Mouse (Mus musculus) lung, embryonic 15.5 days (tissue): ENCODE measurements around the gene Hap1. TPM values are rescaled to one million over a fixed set of nuclear protein-coding genes. Genes with fewer than 3 reads are reported as not detected.

ENCODE experiments used
- ATAC-seq: fragments of 200-750 bp; cut with Nextera tagmentation; 2 replicates; pipeline ENCODE4 v1.8.0; 2017; ENCODE audit warnings: moderate number of reproducible peaks, borderline replicate concordance; ENCODE audit not compliant: low FRiP score, low TSS enrichment; ENCODE audit errors: extremely low read depth
- H3K27ac ChIP-seq: fragments of 300-500 bp; sonication (generic); 2 replicates; pipeline ENCODE4 v1.5.1; 2015; ENCODE audit warnings: moderate library complexity, mild to moderate bottlenecking, inconsistent platforms
- H3K27me3 ChIP-seq: fragments of 300-500 bp; sonication (generic); 2 replicates; pipeline ENCODE4 v1.6.1; 2015; ENCODE audit warnings: inconsistent platforms
- H3K36me3 ChIP-seq: fragments of 300-500 bp; sonication (generic); 2 replicates; pipeline ENCODE4 v1.6.1; 2015; ENCODE audit warnings: inconsistent platforms
- H3K4me1 ChIP-seq: fragments of 300-500 bp; sonication (generic); 2 replicates; pipeline ENCODE4 v1.6.1; 2015; ENCODE audit warnings: inconsistent platforms
- H3K4me2 ChIP-seq: fragments of 300-500 bp; sonication (generic); 2 replicates; pipeline ENCODE4 v1.6.1; 2015; ENCODE audit warnings: inconsistent platforms, mild to moderate bottlenecking, moderate library complexity
- H3K4me3 ChIP-seq: fragments of 300-500 bp; sonication (generic); 2 replicates; pipeline ENCODE4 v1.5.1; 2015; ENCODE audit warnings: mild to moderate bottlenecking, inconsistent platforms
- H3K9ac ChIP-seq: fragments of 300-500 bp; sonication (generic); 2 replicates; pipeline ENCODE4 v1.6.1; 2015; ENCODE audit warnings: inconsistent platforms
- H3K9me3 ChIP-seq: fragments of 300-500 bp; sonication (generic); 2 replicates; pipeline ENCODE4 v1.6.1; 2016; ENCODE audit warnings: inconsistent platforms
- WGBS: fragments of 180-500 bp; shearing (Covaris S2); methylation state at CpG from one replicate; pipeline ENCODE4 v1.1.7; 2015; 5-methylcytosine and 5-hydroxymethylcytosine counted together
- polyA plus RNA-seq: library from polyadenylated mRNA; unstranded; fragments of >200 nt; fragmentation: Nextera tagmentation; extraction: Ambion mirVana; gene quantifications from 2 replicates; pipeline ENCODE4 v1.2.1, GENCODE M21; 2015

Hap1 gene
- polyA plus RNA-seq = 19.8 and 20.7 TPM in 2 replicates

DNA sequence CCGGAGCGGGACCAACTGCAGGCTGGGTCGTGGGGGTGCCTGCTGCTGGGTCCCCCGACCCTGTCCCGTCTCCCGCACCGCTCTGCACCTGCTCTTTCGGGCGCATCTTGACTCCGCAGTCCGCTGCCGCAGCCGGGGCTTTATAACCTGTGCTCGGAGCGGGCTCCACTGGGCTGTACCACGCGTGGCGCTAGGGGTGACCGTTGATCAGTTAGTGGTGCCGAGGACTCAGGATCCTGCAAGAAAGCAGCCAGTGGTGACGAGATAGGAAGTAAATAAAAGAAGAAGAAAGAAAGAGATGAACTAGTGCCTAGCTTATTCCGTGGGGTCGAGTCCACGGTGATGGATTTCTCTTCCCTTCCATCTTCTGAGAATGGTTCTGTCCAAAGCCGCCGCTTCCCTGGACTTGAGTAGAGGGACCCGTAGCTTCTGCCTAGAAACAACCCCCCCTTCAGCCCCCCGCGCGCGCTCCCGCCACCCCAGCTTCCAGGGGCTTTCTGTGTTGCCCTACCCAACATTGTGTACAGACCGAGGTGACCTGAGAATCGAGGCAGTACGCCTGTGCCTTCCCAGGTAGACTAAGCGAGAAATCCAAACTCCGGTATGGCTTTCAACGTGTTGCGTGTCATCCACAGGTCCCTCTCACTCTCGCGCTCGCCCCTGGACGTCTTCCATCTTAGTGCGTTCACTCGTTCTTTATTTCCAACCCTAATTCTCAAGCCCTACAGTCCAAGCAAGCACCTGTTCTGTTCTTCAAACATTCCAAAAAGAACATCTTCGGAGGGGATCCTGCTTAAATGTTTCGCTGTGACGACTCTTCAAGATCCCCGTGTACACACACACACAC lies at the start of gene Hap1:
Gene Hap1 (minus strand): TSS at position 157 of the 847 bp plus-strand sequence.
- H3K4me3 ChIP-seq = peak within 1 kb of the TSS; percentile 59
- H3K27me3 ChIP-seq = peaks cover 84% of the 10 kb centered on the region
- peak; percentile 45; the same call in 1 of the 2 replicates for ATAC-seq
- H3K4me2 ChIP-seq = peak within 1 kb of the TSS; percentile 96
- peaks cover 6% of the 10 kb centered on the region; the same call in 1 of the 2 replicates for H3K4me1 ChIP-seq
- no peaks in the 10 kb centered on the region for H3K36me3 ChIP-seq
- no peaks in the 10 kb centered on the region for H3K9me3 ChIP-seq
- 1% methylated on average over 49 of the region's 49 CpGs for WGBS
- H3K27ac ChIP-seq = no peak within 1 kb of the TSS
- peak within 1 kb of the TSS; percentile 55 for H3K9ac ChIP-seq

DNA sequence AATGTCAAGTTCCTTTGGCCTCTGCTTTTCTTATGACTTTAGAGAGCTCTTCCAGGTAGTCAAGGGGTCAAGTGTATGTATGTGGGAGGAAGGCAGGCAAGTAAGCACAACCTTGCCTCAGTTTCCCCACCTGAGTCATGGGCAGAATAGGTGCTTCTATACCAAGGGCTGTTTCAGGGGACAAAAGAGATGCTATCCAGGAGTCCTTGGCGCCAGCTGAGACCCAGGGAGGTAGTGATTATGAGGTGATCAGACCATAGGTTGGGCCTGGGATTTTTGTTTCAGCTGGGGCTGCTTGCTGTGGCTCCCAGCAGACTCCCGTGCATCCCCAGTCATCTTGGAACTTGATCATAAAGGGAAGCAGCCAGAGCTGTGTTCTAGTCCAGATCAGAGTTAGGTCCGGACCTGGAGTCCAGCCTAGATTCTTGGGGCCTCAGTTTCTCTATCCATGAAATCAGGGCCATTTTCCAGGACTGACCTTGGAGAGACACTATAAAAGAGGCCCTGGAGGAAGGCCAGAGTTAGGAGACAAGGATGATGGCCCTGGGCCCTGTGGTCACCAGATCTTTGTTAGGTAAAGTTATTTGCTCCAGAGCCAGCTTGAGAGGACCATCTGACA lies 48.6 kb upstream of the Hap1 start:
- peaks cover 35% of the 10 kb centered on the region for H3K4me1 ChIP-seq
- WGBS = 87% methylated on average over 3 of the region's 3 CpGs
- no peak overlapping the region for H3K4me2 ChIP-seq
- no peaks in the 10 kb centered on the region for H3K9me3 ChIP-seq
- peaks cover 11% of the 10 kb centered on the region for H3K36me3 ChIP-seq
- no peak for ATAC-seq
- H3K9ac ChIP-seq = no peak overlapping the region
- peak overlapping the region; percentile 85; the same call in 1 of the 2 replicates for H3K27ac ChIP-seq
- no peaks in the 10 kb centered on the region for H3K27me3 ChIP-seq
- H3K4me3 ChIP-seq = no peak overlapping the region

DNA sequence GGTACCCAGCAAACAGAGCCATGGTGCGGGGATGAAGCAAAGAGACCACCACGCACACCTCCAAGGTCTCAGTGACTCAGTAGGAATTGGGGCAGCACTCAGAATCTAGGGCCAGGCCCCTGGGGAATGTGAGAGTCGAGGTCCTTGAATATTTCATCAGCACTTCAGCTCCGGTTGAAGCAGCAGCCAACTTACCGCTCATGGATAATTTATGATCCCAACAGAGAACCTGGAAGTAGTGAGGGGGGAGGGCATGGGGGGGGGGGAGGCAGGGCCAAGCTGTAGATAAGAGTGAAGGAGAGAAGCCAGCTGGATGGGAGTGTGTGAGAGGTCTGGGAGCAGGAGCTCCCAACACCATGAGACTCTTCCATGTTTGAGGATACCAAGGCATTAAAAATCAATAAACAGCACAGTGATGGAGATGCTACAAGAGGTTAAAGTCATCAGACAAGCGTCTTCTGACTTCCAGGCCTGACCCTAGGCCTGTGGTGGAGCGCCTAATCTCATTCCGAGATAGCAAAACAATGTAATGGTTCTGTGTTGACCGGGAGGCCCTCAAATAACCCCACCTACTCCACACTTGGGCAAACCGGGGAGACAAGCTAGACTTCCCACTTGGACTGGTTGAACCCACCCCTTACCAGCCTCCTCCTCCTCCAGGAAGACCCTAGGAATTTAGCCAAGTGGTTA lies 47.7 kb upstream of the Hap1 start:
- H3K9ac ChIP-seq = no peak overlapping the region
- no peak overlapping the region for H3K4me2 ChIP-seq

DNA sequence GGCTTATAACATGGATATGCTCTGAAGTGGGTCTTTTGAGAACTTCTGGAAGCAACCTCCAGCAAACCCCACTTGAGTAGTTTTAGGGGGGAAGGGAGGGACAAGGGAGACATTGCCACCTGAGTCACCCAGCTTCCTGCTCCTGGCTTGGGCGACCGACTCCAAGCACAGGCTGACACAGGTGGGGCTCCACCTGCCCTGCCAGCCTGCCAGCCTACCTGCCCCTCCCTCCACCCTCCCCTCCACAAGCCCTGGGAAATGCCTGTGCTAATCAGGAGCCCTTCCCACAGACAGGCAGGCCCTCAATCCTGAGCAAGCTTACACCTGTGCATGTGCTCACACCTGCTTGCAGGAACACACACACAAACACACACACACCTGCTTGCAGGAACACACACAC lies 46.8 kb upstream of the Hap1 start:
- Histone ChIP-seq H3K4me1 (peaks cover 44% of the 10 kb centered on the region), H3K27me3 (no peaks in the 10 kb centered on the region), H3K36me3 (no peaks in the 10 kb centered on the region), H3K9ac (no peak overlapping the region), H3K4me3 (no peak overlapping the region), H3K27ac (peak overlapping the region; percentile 85), H3K9me3 (no peaks in the 10 kb centered on the region), H3K4me2 (no peak overlapping the region)
- peak; percentile 19; the same call in 1 of the 2 replicates for ATAC-seq
- 57% methylated on average over 2 of the region's 2 CpGs for WGBS

More for the DNA sequence above, 47.7 kb upstream of the Hap1 start:
- no peak overlapping the region for H3K4me3 ChIP-seq
- peak; percentile 16; the same call in 1 of the 2 replicates for ATAC-seq
- H3K9me3 ChIP-seq = no peaks in the 10 kb centered on the region
- H3K27ac ChIP-seq = peak overlapping the region; percentile 85
- no peaks in the 10 kb centered on the region for H3K27me3 ChIP-seq
- peaks cover 5% of the 10 kb centered on the region for H3K36me3 ChIP-seq
- WGBS = 26% methylated on average over 10 of the region's 10 CpGs
- peaks cover 39% of the 10 kb centered on the region for H3K4me1 ChIP-seq

DNA sequence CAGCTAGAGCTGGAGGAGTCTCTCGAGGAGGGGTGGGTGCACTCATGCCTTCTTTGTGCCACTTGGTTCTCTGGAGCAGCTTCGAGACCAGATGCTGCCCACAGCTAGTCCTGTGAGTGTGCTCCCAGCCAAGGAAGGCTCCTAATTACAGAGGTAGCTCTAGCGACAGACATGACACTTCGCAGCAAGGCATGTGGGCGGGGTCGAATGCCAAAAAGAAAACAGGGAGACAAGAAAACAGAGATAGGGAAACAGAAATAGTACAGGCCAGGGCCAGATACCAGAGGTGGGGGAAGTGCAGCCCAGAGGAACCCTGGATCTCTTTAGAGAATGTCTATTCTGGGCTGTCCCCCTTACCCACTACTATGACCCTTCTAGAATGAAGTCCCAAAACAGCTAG lies 46.3 kb upstream of the Hap1 start:
- H3K9ac ChIP-seq = no peak overlapping the region
- H3K27me3 ChIP-seq = no peaks in the 10 kb centered on the region
- no peak overlapping the region for H3K4me3 ChIP-seq
- no peaks in the 10 kb centered on the region for H3K9me3 ChIP-seq
- ATAC-seq = no peak
- H3K4me2 ChIP-seq = no peak overlapping the region
- 28% methylated on average over 6 of the region's 6 CpGs for WGBS
- H3K36me3 ChIP-seq = no peaks in the 10 kb centered on the region
- peaks cover 44% of the 10 kb centered on the region for H3K4me1 ChIP-seq
- H3K27ac ChIP-seq = peak overlapping the region; percentile 85

DNA sequence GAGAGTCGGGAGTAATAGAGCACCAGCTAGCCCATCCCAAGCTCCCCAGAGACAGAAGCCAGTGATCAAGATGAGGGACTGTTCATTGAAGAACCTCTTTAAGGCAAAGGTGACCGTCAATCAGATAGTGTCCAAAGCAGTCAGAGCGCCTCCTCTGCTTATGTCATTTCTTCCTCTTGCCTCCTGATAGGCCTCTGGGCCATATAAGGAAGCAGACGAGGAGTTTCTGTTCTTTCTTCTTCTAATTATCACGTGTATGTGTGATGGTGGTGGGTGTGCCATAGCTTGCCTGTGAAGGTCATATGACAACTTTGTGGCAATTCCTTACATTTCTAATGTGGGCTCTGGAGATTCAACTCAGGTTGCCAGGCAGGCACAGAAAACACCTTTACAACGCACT lies 44.9 kb upstream of the Hap1 start:
- Histone ChIP-seq H3K27me3 (no peaks in the 10 kb centered on the region), H3K9me3 (no peaks in the 10 kb centered on the region), H3K27ac (no peak overlapping the region), H3K4me1 (peaks cover 55% of the 10 kb centered on the region), H3K4me3 (no peak overlapping the region), H3K9ac (no peak overlapping the region), H3K4me2 (no peak overlapping the region), H3K36me3 (no peaks in the 10 kb centered on the region)
- no peak for ATAC-seq
- 69% methylated on average over 6 of the region's 6 CpGs for WGBS

DNA sequence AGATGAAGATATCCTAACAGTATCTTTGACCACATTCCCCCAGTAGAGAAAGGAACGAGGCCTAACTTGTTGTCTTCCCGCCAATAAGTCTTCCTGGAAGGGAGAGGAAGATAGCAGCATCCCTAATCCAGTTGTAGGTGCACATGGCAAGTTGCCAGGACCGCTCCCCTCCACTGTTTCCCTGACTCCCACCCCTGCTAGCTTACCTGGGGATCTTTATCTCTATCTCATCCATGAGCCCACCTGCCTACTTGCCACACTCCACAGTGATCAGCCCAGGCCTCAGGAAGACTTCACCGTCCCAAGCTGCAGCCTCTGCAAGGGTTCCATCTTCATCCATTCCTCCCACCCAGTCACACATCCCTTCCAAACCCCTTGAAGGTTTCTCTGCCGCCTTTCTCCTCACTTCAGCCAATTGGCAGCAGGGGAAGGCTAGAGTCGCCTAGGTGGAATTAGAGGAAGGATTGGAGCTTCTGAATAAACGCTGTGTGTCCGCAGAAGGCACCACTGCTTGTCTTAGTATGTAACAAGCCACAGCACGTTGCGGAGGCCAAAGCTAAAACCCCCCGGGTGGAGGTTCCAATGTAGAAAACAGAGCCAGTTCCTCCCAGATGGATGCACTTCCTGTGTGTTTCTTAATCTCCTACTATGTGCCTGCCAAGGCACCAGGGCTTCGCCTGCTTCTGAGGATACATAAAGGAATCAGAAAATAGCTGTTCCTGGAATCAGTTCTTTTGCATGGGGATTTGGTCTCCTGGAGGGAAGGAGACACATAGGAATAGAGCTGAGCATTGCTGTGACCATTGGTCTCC lies 44.0 kb upstream of the Hap1 start:
- Histone ChIP-seq H3K36me3 (no peaks in the 10 kb centered on the region), H3K4me1 (peaks cover 65% of the 10 kb centered on the region), H3K4me2 (no peak overlapping the region), H3K4me3 (no peak overlapping the region), H3K27ac (0 out of 2 replicates have a peak overlapping the region, but pooled peaks have one; percentile 22), H3K27me3 (no peaks in the 10 kb centered on the region), H3K9me3 (no peaks in the 10 kb centered on the region), H3K9ac (no peak overlapping the region)
- ATAC-seq = no peak
- 69% methylated on average over 12 of the region's 12 CpGs for WGBS

DNA sequence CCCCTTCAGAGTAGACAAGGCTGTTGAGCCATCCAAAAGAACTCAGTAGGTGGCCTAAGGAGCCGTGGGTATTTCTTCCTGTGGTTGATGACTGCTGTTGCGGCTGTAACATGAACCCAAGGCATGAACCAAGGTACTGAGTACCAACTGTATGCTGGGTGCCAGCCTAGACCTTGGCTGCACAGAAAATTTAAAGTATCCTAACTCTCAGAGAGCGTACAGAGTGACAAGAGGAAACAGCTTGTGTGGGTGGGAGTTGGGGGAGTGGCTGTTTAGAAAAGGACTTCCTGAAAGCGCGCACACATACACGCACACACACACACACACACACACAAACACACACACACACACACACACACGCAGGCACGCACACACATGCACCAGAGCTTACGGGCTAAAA lies 43.4 kb upstream of the Hap1 start:
- H3K4me1 ChIP-seq = peaks cover 71% of the 10 kb centered on the region

DNA sequence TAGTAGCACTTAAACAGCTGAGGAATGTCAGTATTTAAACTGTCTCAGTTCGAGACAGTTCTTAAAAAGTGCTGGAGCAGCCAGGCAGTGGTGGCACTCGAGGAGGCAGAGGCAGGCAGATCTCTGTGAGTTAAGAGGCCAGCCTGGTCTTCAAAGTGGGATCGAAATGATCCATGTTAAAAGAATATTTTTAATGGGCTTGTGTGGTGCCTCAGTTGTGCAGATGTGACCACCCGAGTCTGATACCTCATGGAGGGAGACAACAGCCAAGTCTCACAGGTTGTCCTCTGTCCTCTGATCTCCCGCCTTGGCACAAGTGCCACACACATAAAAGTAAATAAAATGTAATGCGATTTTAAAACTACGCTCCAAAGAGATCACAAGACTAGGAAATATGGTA lies 42.6 kb upstream of the Hap1 start:
- Histone ChIP-seq H3K27me3 (no peaks in the 10 kb centered on the region), H3K36me3 (no peaks in the 10 kb centered on the region), H3K9ac (no peak overlapping the region), H3K4me2 (no peak overlapping the region), H3K9me3 (no peaks in the 10 kb centered on the region), H3K27ac (peak overlapping the region; percentile 62), H3K4me3 (peak overlapping the region; percentile 87; the same call in 1 of the 2 replicates), H3K4me1 (peaks cover 71% of the 10 kb centered on the region)
- 89% methylated on average over 7 of the region's 7 CpGs for WGBS
- ATAC-seq = no peak

More for the DNA sequence above, 43.4 kb upstream of the Hap1 start:
- ATAC-seq = no peak
- WGBS = 67% methylated on average over 9 of the region's 9 CpGs
- no peaks in the 10 kb centered on the region for H3K36me3 ChIP-seq
- H3K4me3 ChIP-seq = no peak overlapping the region
- no peaks in the 10 kb centered on the region for H3K27me3 ChIP-seq
- no peak overlapping the region for H3K9ac ChIP-seq
- H3K27ac ChIP-seq = 0 out of 2 replicates have a peak overlapping the region, but pooled peaks have one; percentile 42
- H3K9me3 ChIP-seq = no peaks in the 10 kb centered on the region
- peak overlapping the region; percentile 12; the same call in 1 of the 2 replicates for H3K4me2 ChIP-seq

DNA sequence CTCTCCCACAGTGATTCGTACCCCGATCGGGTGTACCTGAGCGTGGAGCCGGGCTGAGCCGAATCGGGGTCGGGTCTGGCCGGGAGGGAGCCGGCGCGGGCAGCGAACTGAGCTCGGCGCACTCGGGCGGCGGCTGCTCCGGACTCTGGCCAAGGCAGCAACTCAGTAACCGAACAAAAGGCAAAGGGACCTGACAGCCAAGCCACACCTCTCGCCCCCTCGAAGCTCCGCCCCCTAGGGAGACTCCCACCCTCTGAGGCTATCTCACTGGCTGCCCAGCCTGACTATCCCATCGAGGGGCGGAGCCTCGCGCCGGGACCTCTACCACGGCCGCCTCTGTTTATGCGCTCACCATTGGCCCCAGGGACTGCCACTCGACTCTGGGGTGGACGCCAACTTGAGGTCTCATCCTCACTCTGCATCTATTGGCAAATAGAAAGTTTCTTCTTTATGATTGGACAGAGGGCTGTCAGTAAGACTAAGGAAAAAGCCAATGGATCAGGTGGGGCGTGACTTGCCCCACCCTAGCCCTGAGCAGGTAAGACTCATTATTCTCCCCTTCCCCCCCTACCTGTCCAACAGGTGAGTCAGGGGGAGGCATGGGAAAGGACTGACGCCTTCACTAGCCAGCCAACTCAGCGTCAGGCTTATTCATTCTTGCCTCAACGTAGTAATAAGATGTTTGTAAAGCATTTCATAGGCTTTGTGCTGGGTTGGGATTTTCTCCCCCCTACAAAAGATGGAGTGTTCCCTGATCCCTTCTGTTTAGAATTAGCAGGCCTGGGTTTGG lies 41.9 kb upstream of the Hap1 start, which contains the start of gene Jup:
Gene Jup (minus strand): TSS at position 164 of the 790 bp plus-strand sequence.
- no peaks in the 10 kb centered on the region for H3K9me3 ChIP-seq
- H3K27ac ChIP-seq = peak within 1 kb of the TSS; percentile 95
- H3K4me2 ChIP-seq = peak within 1 kb of the TSS; percentile 68
- no peaks in the 10 kb centered on the region for H3K36me3 ChIP-seq
- peaks cover 71% of the 10 kb centered on the region for H3K4me1 ChIP-seq
- peak within 1 kb of the TSS; percentile 83 for H3K9ac ChIP-seq
- no peaks in the 10 kb centered on the region for H3K27me3 ChIP-seq
- H3K4me3 ChIP-seq = peak within 1 kb of the TSS; percentile 87
- ATAC-seq = peak; percentile 98
- 2% methylated on average over 37 of the region's 37 CpGs for WGBS
